Mouse (Mus musculus): Measurements from ENCODE around the gene Pbx4.

GRCm38 (mm10) chr8:69848951-69849350 is 16.7 kb downstream of the Pbx4 start:
- TF ChIP-seq CTCF (IDR thresholded peaks at IDR 0.05; ENCODE audit: borderline replicate concordance, insufficient read depth, low read depth, low read length) (no peak), POLR2A (IDR thresholded peaks at IDR 0.05; ENCODE audit: borderline replicate concordance, insufficient read depth, low read length) (no peak)

Data from cerebellum, adult 2 months (tissue).